Mouse (Mus musculus): Measurements from ENCODE around the gene Hectd3. TPM values are rescaled to one million over a fixed set of nuclear protein-coding genes. Genes with fewer than 3 reads are reported as not detected.
A peak's percentile ranks its signal among the peaks of the same experiment; 100 is the strongest.

Gene Hectd3
- polyA plus RNA-seq, 1 experiment from 2014 or later, result 19.3 TPM

DNA sequence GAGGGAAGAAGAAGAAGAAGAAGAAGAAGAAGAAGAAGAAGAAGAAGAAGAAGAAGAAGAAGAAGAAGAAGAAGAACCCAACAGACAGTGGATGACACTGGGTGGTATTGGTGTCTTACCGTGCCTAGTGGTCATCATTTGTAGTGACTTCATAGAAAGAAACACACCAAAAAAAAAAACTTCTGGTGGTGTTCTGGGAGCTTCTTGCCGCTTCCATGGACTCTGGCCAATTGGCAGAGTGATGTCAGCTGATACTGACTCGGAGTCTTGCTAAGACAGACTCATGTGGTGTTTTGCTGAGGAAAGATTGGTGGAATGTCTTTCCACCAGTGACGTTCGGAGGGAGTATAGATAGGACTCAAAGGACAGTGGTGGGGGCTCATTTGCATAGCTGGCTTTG is 15.1 kb downstream of the Hectd3 start:
- WGBS, result 89% methylated on average over 5 of the region's 5 CpGs
- no peaks in the 10 kb centered on the region for H3K4me1 ChIP-seq (ENCODE audit: control insufficient read depth, insufficient read depth, low read length)
- ATAC-seq (ENCODE audit: low read depth), result no peak

DNA sequence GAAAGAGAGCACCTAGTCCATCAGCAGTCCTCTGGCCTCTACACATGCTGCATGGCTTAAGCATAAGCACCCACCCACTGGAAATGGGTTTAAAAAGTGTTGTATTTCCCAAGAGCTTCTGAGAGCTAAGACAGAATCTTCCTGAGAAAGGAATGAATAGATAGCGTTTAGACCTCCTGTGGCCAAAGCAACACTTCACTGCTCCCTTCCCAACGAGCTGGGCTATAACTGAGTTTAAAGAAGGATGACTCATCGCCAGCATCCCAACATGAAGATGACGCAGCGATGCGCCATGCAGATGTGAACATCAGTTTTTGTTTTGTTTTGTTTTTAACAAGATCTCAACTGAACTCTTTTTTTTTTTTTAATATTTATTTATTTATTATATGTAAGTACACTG is 18.5 kb downstream of the Hectd3 start:
- H3K9me3 ChIP-seq (ENCODE audit: control insufficient read depth, low read length), result no peaks in the 10 kb centered on the region
- H3K9ac ChIP-seq (replicated peaks; ENCODE audit: low read depth, low read length), result no peak overlapping the region
- no peak overlapping the region for H3K27ac ChIP-seq (ENCODE audit: low read depth, low read length)
- no peaks in the 10 kb centered on the region for H3K27me3 ChIP-seq (ENCODE audit: control insufficient read depth, insufficient read depth, low read length)
- no peaks in the 10 kb centered on the region for H3K36me3 ChIP-seq (ENCODE audit: control insufficient read depth, insufficient read depth, low read length)
- H3K4me2 ChIP-seq (ENCODE audit: low read depth, low read length), result no peak overlapping the region
- 87% methylated on average over 6 of the region's 6 CpGs for WGBS
- H3K4me3 ChIP-seq (ENCODE audit: low read depth, low read length), result no peak overlapping the region
- ATAC-seq (ENCODE audit: low read depth), result no peak
- no peaks in the 10 kb centered on the region for H3K4me1 ChIP-seq (ENCODE audit: control insufficient read depth, insufficient read depth, low read length)

More for the DNA sequence above, 15.1 kb downstream of the Hectd3 start:
- Histone ChIP-seq H3K27me3 (ENCODE audit: control insufficient read depth, insufficient read depth, low read length) (no peaks in the 10 kb centered on the region), H3K4me3 (ENCODE audit: low read depth, low read length) (no peak overlapping the region), H3K4me2 (ENCODE audit: low read depth, low read length) (no peak overlapping the region), H3K36me3 (ENCODE audit: control insufficient read depth, insufficient read depth, low read length) (no peaks in the 10 kb centered on the region), H3K27ac (ENCODE audit: low read depth, low read length) (no peak overlapping the region), H3K9ac (replicated peaks; ENCODE audit: low read depth, low read length) (no peak overlapping the region), H3K9me3 (ENCODE audit: control insufficient read depth, low read length) (no peaks in the 10 kb centered on the region)

DNA sequence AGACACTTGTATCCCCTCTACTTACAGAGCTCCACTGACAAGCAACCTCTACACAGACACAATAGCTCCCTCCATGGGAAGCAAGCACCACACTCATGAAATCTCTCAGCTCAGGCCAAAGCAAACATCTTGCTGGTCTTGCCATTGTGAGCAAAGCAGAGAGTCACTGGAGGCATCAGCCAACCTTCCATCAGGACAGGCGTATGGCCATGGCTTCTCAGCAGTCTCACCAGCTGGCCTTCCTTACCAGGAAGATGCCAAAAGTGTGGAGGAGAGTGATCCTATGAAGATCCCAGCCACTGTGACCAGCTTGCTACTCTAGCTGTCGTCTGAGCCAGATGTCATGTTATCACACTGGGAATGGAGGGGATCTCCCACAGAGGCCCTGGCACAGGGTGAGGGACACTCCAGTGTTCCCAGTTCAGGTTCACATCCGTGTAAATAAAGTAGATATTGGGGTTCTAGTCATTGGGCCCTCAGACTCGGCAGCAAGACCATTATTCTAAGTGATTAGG is 19.8 kb downstream of the Hectd3 start:
- Histone ChIP-seq H3K27me3 (ENCODE audit: control insufficient read depth, insufficient read depth, low read length) (no peaks in the 10 kb centered on the region), H3K36me3 (ENCODE audit: control insufficient read depth, insufficient read depth, low read length) (no peaks in the 10 kb centered on the region), H3K27ac (ENCODE audit: low read depth, low read length) (no peak overlapping the region), H3K4me2 (ENCODE audit: low read depth, low read length) (no peak overlapping the region), H3K4me1 (ENCODE audit: control insufficient read depth, insufficient read depth, low read length) (peaks cover under 1% of the 10 kb centered on the region; the same call in 1 of the 2 replicates), H3K9me3 (ENCODE audit: control insufficient read depth, low read length) (no peaks in the 10 kb centered on the region), H3K9ac (replicated peaks; ENCODE audit: low read depth, low read length) (no peak overlapping the region), H3K4me3 (ENCODE audit: low read depth, low read length) (no peak overlapping the region)
- WGBS, result 73% methylated on average over 4 of the region's 4 CpGs
- ATAC-seq (ENCODE audit: low read depth), result no peak

DNA sequence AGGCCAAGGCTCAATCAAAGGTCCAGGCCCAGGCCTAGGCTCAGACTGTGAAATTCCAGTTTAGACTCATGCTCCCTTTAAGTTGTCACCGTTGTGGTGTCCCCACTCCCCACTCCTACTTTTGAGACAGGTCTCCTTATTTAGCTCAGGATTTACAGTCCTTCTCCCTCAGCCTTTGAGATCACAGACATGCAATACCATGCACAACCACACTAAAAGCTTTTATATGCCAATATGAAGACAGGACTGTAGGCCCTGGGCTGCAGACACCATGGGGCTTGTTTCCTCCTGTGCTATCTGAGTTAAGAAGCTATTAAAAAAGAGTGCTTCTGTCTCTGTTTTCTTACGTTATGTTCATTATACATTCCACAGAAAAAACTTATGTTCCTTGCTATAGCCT is 22.6 kb downstream of the Hectd3 start:
- WGBS, result 86% methylated on average over 2 of the region's 2 CpGs
- Histone ChIP-seq H3K27ac (ENCODE audit: low read depth, low read length) (no peak overlapping the region), H3K4me1 (ENCODE audit: control insufficient read depth, insufficient read depth, low read length) (peaks cover 7% of the 10 kb centered on the region), H3K4me2 (ENCODE audit: low read depth, low read length) (no peak overlapping the region), H3K4me3 (ENCODE audit: low read depth, low read length) (no peak overlapping the region), H3K27me3 (ENCODE audit: control insufficient read depth, insufficient read depth, low read length) (no peaks in the 10 kb centered on the region), H3K36me3 (ENCODE audit: control insufficient read depth, insufficient read depth, low read length) (peaks cover 7% of the 10 kb centered on the region), H3K9ac (replicated peaks; ENCODE audit: low read depth, low read length) (no peak overlapping the region), H3K9me3 (ENCODE audit: control insufficient read depth, low read length) (no peaks in the 10 kb centered on the region)
- no peak for ATAC-seq (ENCODE audit: low read depth)

DNA sequence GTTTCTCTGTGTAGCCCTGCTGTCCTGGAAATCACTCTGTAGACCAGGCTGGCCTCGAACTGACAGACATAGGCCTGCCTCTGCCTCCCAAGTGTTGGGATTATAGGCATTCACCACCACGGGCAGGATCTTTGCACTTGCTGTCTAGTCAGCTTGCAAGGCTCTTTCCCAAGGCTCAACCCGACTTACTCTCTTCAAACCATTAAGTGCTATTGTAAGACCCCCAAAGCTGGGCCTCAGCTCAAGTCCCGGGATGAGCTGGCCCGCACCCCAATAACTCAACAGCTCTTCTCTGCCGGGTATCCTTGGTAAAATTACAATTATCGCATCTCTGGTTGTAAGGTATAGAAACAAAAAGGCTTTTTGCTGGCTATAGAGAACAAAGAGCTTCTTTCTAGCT is 23.2 kb downstream of the Hectd3 start:
- WGBS, result 88% methylated on average over 7 of the region's 7 CpGs
- H3K27ac ChIP-seq (ENCODE audit: low read depth, low read length), result no peak overlapping the region

DNA sequence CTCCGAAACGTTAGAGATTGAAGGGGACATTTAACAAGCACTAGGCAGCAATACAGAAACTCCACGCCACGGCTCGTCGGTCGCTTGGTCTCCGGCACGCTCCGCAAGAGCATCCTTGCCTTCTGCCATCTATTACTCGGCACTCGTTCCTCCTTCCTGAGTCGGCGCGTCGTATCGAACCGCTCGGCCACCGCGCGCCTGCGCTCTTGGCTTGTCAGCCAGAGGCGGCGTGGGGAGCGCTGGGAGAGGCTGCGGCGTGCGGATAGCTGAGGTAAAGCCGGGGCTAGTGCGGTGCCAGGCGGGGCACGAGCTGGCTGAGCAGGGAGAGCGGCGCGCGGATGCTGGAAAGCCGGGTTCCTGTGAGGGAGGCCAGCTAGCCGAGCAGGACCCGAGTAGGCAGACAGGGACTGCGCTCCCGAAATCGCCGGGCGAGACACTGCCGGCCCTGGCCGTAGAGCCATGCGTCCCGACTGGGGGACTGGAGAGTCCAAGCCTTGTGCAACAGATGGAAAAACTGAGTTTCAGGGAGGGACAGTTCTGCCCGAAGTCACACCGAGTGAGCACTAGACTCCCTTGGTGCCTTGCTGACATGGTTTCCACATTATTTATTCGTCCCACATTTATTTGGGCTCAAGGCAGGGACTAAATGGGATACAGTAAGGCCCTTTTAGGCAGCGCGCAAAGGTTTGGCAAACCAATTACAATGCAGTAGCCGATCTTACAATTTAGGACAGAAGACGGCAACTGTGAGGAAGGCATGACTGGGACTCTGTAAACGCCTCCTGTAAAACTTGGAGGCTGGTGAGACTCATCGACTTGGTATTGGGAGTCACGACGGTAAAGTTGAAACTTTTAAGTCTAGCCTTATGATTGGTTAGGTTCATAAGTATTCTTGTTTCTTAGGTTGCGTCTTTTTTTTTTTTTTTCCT is 24.4 kb downstream of the Hectd3 start, which contains the start of gene Eif2b3:
TSS of gene Eif2b3 (plus strand) at position 197 of the 929 bp plus-strand sequence.
- peaks cover 7% of the 10 kb centered on the region for H3K4me1 ChIP-seq (ENCODE audit: control insufficient read depth, insufficient read depth, low read length)
- ATAC-seq (ENCODE audit: low read depth), result peak; percentile 98
- H3K4me3 ChIP-seq (ENCODE audit: low read depth, low read length), result peak within 1 kb of the TSS; percentile 63
- H3K9me3 ChIP-seq (ENCODE audit: control insufficient read depth, low read length), result no peaks in the 10 kb centered on the region
- H3K36me3 ChIP-seq (ENCODE audit: control insufficient read depth, insufficient read depth, low read length), result peaks cover 18% of the 10 kb centered on the region
- H3K27me3 ChIP-seq (ENCODE audit: control insufficient read depth, insufficient read depth, low read length), result no peaks in the 10 kb centered on the region
- 2% methylated on average over 60 of the region's 61 CpGs for WGBS
- peak within 1 kb of the TSS; percentile 60 for H3K4me2 ChIP-seq (ENCODE audit: low read depth, low read length)
- H3K9ac ChIP-seq (replicated peaks; ENCODE audit: low read depth, low read length), result peak within 1 kb of the TSS; percentile 63
- H3K27ac ChIP-seq (ENCODE audit: low read depth, low read length), result no peak within 1 kb of the TSS

More for the DNA sequence above, 23.2 kb downstream of the Hectd3 start:
- Histone ChIP-seq H3K9me3 (ENCODE audit: control insufficient read depth, low read length) (no peaks in the 10 kb centered on the region), H3K4me3 (ENCODE audit: low read depth, low read length) (no peak overlapping the region), H3K27me3 (ENCODE audit: control insufficient read depth, insufficient read depth, low read length) (no peaks in the 10 kb centered on the region), H3K36me3 (ENCODE audit: control insufficient read depth, insufficient read depth, low read length) (peaks cover 13% of the 10 kb centered on the region), H3K9ac (replicated peaks; ENCODE audit: low read depth, low read length) (no peak overlapping the region), H3K4me1 (ENCODE audit: control insufficient read depth, insufficient read depth, low read length) (peaks cover 7% of the 10 kb centered on the region), H3K4me2 (ENCODE audit: low read depth, low read length) (no peak overlapping the region)
- no peak for ATAC-seq (ENCODE audit: low read depth)

DNA sequence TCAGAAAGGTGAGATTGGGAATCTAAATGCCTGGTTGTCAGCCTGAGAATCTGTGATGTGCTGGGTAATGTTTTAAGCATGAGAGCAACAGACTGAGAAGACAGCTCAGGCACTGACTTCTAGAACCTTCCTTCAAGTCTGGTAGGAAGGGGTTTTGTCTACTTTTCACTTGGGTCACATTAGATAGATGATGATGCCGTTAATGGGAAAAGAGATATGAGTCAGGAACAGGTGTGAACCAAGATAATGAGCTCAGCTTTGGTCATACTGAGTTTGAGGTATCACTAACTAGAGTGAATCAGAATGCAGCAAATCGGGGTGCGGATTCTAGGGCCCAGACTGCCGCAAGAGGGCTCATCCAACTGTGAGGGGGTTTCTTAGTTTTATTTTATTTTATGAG is 28.4 kb downstream of the Hectd3 start:
- H3K4me2 ChIP-seq (ENCODE audit: low read depth, low read length), result no peak overlapping the region
- H3K4me3 ChIP-seq (ENCODE audit: low read depth, low read length), result no peak overlapping the region
- no peak overlapping the region for H3K9ac ChIP-seq (replicated peaks; ENCODE audit: low read depth, low read length)
- no peaks in the 10 kb centered on the region for H3K27me3 ChIP-seq (ENCODE audit: control insufficient read depth, insufficient read depth, low read length)
- H3K27ac ChIP-seq (ENCODE audit: low read depth, low read length), result no peak overlapping the region
- no peaks in the 10 kb centered on the region for H3K9me3 ChIP-seq (ENCODE audit: control insufficient read depth, low read length)
- no peak for ATAC-seq (ENCODE audit: low read depth)
- 95% methylated on average over 4 of the region's 4 CpGs for WGBS
- peaks cover 18% of the 10 kb centered on the region for H3K36me3 ChIP-seq (ENCODE audit: control insufficient read depth, insufficient read depth, low read length)
- H3K4me1 ChIP-seq (ENCODE audit: control insufficient read depth, insufficient read depth, low read length), result peaks cover 7% of the 10 kb centered on the region

DNA sequence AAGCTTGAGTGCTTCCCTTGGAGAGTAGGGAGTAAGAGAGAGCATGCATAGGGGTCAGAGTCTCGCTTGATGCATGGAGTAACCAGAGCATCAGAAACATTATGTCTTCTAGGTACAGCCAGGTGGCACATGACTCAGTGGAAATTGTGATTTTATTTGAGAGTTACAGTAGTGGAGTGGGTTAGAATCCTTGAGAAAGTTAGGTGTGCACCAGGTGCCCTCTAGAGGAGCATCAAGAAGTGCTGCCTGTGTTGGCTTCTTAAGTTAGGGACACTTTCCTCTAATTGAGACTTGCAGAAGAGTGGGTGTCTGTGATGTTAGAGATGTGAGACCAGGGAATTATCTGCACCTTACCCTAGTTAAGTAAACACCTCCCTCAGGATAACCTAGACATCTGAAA is 36.0 kb downstream of the Hectd3 start:
- H3K4me3 ChIP-seq (ENCODE audit: low read depth, low read length), result no peak overlapping the region
- no peaks in the 10 kb centered on the region for H3K9me3 ChIP-seq (ENCODE audit: control insufficient read depth, low read length)
- ATAC-seq (ENCODE audit: low read depth), result no peak
- WGBS, result 94% methylated on average over 1 of the region's 1 CpGs
- no peak overlapping the region for H3K9ac ChIP-seq (replicated peaks; ENCODE audit: low read depth, low read length)
- H3K36me3 ChIP-seq (ENCODE audit: control insufficient read depth, insufficient read depth, low read length), result no peaks in the 10 kb centered on the region
- no peak overlapping the region for H3K4me2 ChIP-seq (ENCODE audit: low read depth, low read length)
- no peak overlapping the region for H3K27ac ChIP-seq (ENCODE audit: low read depth, low read length)
- no peaks in the 10 kb centered on the region for H3K27me3 ChIP-seq (ENCODE audit: control insufficient read depth, insufficient read depth, low read length)
- H3K4me1 ChIP-seq (ENCODE audit: control insufficient read depth, insufficient read depth, low read length), result no peaks in the 10 kb centered on the region

Data from neural tube, embryonic 14.5 days (tissue).